Mouse (Mus musculus) gastrocnemius, postnatal 36 days (tissue): ENCODE data around the gene Ophn1. TPM values are rescaled to one million over a fixed set of nuclear protein-coding genes. Genes with fewer than 3 reads are reported as not detected.

Source experiments
- DNase-seq, 2 experiments: peaks; one replicate each; pipeline ENCODE4 v3.0.0; 2022
- intact Hi-C: fragments of 180-260 bp; cut with DNase I; formaldehyde crosslinking; loops from one replicate; pipeline ENCODE4 v1.15.1; 2025
- long read RNA-seq, 2 experiments: library from polyadenylated mRNA; stranded (forward); transcript quantifications; one replicate each; pipeline ENCODE4 v2.0.0; 2021
- total RNA-seq, 2 experiments: library from RNA; stranded (reverse); gene quantifications; 2 replicates each; pipeline ENCODE4 v1.2.3; 2021

The Ophn1 gene
- 1 to 10 TPM; 3.7 to 3.9 TPM for total RNA-seq
- long read RNA-seq, experiment 1, full-length matches to known transcripts = 2 of 2 reads
- long read RNA-seq, experiment 1, partial matches to known transcripts = 0 of 2 reads
- long read RNA-seq, experiment 1, other reads (novel, unspliced or antisense) = 0 of 2 reads
- long read RNA-seq, experiment 2, full-length matches to known transcripts = 1 of 2 reads
- long read RNA-seq, experiment 2, partial matches to known transcripts = 1 of 2 reads
- long read RNA-seq, experiment 2, other reads (novel, unspliced or antisense) = 0 of 2 reads

DNA sequence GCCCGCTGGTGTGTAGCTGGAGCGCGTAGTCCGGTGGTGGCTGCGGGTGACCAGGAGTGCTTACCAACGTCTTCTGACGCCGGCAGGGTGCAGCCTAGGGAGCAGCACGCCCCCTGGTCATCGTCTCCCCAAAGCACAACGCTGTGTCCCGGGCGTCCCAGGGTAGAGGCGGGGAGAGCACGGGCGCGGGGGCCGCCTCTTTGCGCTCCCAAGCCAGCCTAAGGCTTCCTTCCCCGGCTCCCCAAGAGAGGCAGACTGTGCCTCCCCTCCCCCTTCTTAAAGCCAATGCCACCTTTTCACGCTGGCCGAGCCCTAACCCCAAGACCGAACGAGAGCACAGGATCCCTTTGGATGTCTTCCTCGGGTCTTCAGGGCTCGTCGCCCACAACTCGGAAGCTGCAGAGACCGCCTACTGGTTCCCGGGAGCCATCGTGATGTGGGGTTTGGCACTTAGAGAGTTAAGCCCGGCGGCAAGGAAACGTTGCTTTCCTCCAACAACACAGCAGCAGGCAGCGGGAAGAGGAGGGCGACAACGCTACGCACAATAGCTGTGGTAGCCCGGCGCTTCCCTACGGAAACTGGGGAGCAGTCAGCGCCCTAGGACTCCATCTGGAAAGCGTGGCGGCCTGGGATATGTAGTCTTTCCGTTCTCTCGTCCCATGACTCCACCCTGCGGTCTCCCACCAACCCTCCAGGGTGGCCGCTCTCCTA lies at the start of gene Ophn1:
Gene Ophn1, minus strand, starts transcription at position 620 of the 711 bp plus-strand sequence.
- intact Hi-C loops = no loop called here
- peak; percentile 51 to 59 for DNase-seq

DNA sequence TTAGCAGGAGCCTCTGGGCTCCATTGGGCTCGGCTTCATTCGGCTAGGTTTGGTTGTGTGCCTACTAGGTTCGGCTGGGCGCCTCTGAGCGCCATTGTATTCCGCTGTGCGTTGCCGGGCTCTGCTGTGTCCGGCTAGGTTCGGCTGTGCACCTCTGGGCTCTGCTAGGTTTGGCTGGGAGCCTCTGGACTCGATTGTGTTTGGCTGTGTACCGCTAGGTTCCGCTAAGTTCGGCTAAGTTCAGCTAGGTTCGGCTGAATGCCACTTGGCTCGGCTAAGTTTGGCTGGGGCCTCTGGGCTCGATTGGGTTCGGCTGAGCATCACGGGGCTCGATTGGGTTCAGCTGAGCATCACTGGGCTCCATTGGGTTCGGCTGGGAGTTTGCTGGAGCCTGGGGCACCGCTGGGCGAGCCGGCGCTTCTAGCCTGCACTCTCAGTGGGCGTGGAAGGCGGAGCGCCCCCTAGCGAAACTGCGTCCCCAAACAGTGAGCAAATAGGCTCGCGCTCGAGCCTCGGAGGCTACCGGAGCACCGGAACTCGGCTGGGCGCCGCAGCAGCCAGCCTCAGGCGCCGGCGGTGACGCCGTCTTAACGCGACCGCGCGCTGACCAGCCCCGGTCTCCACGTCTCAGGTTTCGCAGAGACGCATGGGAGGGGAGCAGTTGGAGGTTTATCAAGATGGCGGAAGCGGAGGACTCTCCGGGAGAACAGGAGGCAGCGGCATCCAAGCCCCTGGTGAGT lies 46.9 kb upstream of the Ophn1 start:
- intact Hi-C loops = loop anchor here (5.0 kb wide), 1 partner anchor 235 kb away; no protein-coding TSS in a partner anchor

DNA sequence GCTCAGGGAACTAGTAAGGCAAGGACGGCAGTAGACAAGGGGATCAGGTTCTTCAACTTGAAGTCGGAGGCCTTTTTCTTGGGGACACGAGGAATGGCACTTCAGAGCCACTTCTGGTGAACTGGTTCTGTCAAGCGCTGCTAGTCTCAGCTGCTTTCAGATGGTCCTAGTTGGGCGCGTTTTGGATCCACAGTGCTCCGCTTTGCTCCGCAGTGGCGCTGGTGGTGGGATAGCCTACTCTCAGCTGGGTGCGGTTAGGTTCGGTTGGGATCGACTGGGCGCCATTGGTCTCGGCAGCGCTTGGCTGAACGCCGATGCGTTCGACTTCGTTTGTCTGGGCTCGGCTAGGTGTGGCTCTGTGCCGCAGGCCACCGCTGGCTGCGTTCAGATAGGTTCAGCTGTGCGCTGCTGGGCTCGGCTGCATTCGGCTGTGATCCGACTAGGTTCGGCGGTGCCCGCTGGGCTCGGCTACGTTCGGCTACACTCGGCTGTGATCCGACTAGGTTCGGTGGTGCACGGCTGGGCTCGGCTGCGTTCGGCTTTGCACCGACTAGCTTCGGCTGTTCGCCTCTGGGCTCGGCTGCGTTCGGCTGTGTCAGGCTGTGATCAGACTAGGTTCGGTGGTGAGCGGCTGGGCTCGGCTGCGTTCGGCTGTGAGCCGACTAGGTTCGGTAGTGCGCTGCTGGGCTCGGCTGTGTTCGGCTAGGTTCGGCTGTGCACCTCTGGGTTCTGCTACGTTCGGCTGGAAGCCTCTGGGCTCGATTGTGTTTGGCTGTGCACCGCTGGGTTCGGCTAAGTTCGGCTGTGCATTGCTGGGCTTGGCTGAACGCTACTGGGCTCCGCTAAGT lies 46.1 kb upstream of the Ophn1 start:
- DNase-seq = peak; percentile 91 to 94
- intact Hi-C loops = loop anchor here (5.0 kb wide), 1 partner anchor 235 kb away; no protein-coding TSS in a partner anchor

More for the DNA sequence above, 46.9 kb upstream of the Ophn1 start:
- peak; percentile 90 to 91 for DNase-seq

DNA sequence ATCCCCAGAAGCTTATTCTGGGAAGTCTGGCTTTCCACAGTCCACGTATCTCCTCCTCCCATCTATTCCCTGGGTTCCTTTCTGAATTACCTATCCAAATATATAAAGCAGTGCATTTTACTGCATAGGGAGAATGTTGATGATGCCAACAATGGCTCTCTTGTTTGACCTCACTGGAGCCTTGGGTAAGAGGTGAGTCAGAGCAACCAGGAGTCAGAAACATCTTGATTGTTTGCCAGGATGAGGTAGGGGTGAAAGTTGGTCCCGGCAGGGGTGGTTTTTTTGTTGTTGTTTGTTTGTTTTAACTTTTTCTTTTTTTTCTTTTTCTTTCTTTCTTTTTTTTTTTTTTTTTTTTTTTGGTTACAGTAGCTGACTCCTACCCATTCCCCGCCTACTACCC lies 45.3 kb upstream of the Ophn1 start, which contains the start of gene Yipf6:
Gene Yipf6, plus strand, starts transcription at position 216 of the 400 bp plus-strand sequence.
- DNase-seq = no peak
- intact Hi-C loops = loop anchor here (5.0 kb wide), 1 partner anchor 234 kb away; no protein-coding TSS in a partner anchor

DNA sequence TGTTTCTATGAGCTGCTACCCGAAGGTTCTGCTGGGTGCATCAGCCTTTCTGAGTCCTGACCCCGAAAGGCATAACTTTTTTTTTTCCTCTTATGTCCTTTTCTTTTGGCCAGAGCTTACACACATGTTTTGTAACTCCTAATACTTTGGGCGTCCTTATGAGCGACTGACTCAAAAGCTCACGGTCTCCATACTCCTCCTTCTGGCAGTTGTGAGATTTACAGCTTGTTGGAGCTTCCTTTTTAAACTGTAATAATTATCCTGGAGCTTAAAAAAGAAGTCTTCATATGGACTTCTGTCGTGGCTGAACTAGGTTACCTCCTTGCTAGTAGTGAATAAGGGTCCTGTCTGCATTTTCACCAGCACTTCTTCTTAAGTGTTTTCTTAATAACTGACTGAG lies 28.6 kb upstream of the Ophn1 start:
- intact Hi-C loops = loop anchor here (2.0 kb wide), 1 partner anchor 219 kb away; no protein-coding TSS in a partner anchor
- no peak for DNase-seq

DNA sequence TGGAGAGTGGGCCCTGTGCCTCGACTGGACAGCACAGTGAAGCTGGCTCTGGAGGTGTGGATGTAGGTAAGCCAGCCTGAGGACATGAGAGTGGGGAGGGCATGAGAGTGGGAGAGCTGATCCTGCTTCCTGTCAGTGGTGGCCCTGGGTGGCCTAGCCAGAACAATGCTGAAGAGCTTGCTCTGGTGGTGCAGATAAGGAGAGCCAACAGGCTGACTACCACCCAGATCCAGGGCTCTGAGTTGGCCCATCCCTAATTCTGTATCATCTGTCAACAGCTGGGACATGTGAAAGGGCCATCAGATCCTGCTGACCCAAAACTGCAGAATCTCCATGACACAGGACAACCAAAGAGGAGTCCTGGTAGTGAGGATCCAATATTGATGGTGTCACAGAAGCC lies 18.1 kb upstream of the Ophn1 start:
- intact Hi-C loops = no loop called here

DNA sequence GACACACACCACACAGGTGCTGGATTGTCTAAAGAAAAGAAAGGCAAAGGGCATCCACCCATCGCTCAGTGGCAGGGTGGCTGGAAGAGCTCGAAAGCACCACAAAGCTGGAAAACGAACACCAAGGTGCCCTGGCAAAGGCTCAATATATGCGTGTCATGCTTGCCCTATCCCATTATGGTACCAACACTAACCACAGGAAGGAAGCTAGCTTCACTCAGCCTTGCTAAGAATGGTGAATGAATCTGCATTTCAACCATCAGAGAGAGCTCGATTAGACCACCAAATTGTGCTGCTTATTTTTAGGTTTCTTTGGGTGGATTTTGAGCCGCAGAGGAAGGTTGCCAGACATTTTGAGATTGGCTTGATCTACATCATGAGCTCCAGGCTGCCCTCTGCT lies 13.4 kb upstream of the Ophn1 start:
- intact Hi-C loops = no loop called here

More for the DNA sequence above, 18.1 kb upstream of the Ophn1 start:
- DNase-seq = no peak

DNA sequence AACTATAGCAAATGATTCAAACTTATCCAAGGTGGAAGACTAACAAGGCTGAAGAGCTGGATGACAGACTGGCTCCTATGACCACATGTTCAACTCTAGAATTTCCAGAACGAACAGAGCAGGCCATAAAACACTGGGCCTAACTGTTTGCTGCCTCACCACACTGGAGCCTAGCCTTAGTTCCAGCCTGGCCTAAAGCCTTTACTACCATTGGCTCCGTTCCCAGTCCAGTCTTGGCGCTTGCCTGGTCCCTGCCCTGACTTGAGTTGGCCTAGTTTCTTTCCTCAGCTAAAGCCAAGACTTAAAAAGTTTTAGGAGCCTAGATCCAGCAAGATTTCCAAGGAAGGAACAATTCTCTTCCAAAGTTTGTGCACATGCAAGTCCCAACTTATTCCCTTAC lies 7.5 kb upstream of the Ophn1 start:
- intact Hi-C loops = no loop called here
- peak; percentile 46 to 69 for DNase-seq

More for the DNA sequence above, 13.4 kb upstream of the Ophn1 start:
- no peak for DNase-seq

DNA sequence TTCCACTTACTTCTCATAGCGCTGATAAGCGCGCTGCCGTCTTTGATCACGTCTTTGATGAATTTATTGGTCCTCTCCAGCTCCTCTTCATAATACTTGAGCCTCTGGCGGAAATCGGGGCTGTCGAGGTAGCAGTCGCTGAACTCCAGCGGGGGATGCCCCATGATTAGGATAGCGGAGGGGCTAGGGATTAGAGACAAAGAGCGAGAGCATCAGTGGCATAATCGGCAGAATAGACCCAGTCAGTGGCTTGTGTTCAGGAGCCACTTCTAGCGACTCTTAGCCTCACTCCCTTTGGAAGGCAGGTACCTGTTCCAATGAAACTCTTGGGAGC lies 786 bp downstream of the Ophn1 start:
- DNase-seq = no peak
- intact Hi-C loops = no loop called here

DNA sequence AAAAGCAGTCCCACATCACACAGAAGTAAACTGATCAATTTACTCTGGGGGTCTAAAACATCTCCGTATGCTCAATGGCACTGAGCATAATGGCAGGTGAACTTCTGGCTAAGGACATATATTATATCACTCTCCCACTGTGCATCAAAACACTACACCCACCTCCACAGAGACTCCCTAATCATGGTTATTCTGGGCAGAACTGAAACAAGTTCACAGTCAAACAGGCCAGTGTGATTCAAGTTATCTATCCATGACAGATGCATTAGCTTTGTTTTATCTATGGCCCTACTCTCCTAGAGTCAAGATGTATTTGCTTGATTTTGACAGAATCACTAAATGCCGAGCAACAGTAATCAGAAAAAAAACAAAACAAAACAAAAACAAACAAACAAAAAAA lies 8.8 kb downstream of the Ophn1 start:
- intact Hi-C loops = no loop called here
- DNase-seq = no peak

DNA sequence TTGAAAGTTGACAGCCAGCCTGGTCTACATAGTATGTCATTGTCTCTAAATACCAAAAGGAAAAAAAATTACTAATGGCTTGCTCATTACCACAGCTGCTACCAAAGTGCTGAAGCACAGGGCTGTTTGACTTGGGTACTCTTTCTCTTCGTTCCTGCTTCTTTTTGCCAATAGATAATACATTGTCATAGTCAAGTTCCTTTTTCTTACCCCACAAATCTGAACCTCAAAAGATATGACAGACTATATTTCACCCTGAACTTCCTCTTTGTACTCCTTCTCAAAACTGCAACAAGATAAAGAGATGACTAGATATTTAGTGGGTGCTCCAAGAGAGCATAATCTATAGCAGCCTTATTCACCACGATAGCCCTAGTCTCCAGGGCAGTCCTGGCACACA lies 9.7 kb downstream of the Ophn1 start:
- no peak for DNase-seq
- intact Hi-C loops = no loop called here

DNA sequence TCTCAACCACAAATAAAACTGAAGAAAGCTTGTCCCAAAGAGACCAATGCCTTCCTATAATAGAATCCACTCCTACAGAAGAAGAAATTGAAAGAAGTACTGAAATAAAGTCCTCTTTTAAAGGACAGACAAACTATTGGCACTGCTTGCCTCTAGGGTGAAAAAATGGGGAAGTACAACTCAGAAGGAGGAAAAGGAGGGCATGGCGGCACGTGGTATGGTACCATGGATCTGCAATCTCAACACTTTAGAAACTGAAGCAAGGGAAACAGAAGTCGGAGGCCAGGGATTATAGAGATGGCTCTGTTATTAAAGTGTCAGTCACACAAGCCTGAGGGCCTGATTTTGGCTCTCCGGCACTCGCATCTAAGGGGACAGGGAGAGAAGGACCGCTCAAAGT lies 10.5 kb downstream of the Ophn1 start:
- intact Hi-C loops = no loop called here
- no peak for DNase-seq

DNA sequence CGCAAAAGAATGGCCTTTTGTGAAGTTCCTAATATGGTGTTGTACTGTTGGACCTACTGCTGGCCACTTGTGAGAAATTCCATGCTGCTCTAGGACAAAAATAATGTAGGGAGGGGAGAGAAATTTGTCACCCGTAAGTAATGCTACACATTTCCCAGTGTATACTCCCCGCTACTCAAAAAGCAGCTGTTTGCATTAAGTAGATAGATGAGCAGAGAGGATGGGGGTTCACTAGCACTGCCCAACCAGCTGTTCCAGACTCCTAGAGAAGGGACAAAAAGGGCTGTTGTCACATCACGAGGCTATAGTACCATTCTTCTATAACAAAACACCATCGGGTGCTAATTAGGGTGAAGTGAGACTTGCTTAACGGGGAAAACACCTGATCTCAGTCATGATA lies 15.7 kb downstream of the Ophn1 start:
- intact Hi-C loops = no loop called here
- DNase-seq = no peak

DNA sequence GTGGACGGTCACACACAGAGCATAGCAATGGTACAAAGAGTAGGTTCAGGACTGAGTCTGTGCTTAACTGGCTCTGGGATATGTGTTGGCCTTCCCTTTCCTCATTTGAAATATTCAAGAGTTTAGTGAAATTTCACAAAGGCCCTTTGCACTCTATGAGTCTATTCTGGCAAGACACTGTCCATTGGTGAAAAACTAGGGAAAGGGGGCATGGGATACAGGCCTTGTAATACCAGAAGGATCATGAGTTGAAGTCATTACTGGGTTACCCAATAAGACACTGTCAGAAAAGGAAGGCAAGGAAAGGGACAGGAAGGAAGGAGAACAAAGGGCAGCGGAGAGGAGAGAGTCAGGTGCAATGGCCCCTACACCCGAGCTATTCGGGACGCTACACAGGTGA lies 16.7 kb downstream of the Ophn1 start:
- no peak for DNase-seq
- intact Hi-C loops = no loop called here

DNA sequence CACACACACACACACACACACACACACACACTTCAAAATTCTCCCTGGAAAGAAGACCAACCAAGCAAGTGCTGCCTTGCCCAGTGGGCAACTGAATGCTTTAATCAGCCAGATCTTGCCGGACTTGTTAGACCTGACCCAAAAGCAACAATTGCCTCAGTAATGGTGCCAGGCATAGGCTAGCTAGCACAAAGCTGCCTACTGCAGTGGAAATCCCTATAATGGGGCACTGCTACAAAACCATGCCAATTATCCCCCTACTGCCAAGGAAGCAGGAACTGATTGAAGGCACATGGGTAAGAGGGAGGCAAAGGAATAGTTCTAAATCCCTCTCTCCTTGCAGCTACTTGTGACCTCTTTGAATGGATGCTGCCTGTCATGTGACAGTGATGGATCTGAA lies 18.8 kb downstream of the Ophn1 start:
- intact Hi-C loops = no loop called here
- no peak for DNase-seq

DNA sequence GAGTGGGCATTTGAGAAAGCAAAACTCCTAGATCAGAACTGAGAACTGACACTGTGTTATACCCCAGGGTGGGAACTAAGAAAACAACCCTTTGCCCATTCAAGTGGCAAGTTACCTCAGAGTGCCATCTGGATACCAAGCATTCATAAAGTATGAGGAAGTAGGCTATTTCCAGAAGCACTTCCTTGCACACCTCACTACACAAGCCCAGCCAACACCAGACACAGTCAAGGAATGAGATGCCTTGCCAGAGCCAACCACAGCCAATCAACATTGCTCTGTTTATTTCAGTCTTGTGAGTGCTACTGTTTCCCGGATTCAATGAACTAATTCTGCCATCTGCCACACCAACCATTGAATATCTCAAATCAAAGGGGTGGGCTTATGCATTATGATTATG lies 20.3 kb downstream of the Ophn1 start:
- intact Hi-C loops = no loop called here

DNA sequence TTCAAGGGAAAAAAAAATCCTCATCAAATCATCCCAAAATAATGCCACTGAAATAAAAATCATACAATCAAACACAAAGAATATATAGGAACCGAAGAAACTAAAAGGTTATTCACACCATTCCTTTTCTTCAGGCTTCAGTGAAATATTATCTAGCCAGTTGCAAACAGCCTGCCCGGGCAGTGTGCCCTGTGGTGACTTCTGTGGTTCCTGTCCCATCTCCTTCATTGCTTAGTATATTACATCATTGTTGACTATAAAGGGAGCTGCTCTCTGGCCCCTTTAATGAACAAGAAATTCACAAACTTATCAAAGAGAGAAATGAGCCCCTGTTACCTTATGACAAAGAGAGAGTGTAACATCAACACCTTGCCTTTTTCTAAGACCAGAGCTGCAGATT lies 21.1 kb downstream of the Ophn1 start:
- intact Hi-C loops = no loop called here
- DNase-seq = peak in 1 of 2 experiments; percentile 17

More for the DNA sequence above, 20.3 kb downstream of the Ophn1 start:
- no peak for DNase-seq

DNA sequence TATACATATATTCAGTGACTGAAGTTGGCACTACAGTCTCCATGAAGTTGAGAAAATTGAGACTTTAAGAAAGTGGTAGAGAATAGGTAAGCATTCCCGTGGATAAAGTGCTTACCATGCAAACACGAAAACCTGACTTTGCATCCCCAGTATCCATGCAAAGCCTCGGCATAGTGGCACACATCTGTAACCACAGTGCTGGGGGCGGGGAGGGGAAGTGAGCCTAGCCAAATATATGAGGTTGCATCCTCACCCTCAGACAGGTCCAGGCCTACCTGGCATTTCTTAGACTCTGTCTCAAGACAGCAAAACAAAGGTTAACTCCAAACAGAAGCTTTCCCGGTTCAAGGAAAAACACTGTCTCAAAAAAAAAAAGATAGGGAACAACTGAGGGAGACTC lies 21.7 kb downstream of the Ophn1 start:
- intact Hi-C loops = no loop called here
- no peak for DNase-seq

DNA sequence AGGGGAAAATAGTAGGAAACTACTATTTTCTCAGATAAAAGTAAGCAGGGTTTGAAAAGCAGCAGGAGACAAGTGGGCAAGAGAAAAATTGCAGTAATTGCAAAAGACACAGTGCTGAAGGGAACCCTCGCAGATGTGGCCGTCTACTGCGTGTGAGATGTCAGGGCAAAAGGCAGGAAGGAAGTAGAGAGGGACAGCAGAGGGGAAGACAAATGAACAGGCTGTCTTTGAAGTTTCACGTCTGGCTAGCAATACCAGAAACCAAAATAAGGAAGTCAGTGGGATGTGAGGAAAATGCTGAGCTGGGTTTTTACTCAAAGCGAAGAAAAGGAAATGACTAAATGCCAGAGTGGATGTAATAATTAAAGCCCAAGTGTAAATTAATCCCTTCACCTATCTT lies 30.7 kb downstream of the Ophn1 start:
- intact Hi-C loops = no loop called here

DNA sequence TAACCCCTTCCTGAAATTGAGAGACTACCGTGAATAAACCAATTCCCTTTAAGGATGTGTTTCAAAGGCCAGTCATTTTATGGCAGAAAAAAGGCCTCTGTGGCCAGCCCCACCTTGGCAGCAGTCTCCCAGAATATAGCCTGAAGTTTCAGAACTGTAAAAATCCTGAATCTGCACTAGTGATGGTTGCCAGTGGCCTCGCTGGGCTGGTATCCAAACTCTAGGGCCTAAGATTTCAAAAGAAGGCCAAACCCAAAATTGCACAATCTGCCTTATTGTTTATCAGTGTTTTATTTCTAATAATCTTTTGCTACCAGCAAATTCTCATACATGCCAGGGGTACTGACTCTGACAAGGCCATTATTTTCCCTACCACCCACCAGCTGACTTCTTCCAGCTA lies 34.8 kb downstream of the Ophn1 start:
- peak; percentile 44 to 57 for DNase-seq
- intact Hi-C loops = no loop called here

More for the DNA sequence above, 30.7 kb downstream of the Ophn1 start:
- no peak for DNase-seq
